Mouse (Mus musculus) intestine, embryonic 14.5 days (tissue): ENCODE measurements at regions not wholly inside any gene's neighbourhood (a gene's known extent, or its start where the extent isn't known, plus 50 kb on each side); places are given as distances from the start of the nearest gene placed in this dataset.

Experiments
- ATAC-seq: fragments of 200-750 bp; cut with Nextera tagmentation; replicated peaks from 2 replicates; pipeline ENCODE4 v1.8.0; 2017; ENCODE audit warnings: low read depth, moderate number of reproducible peaks, moderate TSS enrichment, moderate library complexity; ENCODE audit not compliant: low FRiP score, low TSS enrichment
- DNase-seq: peaks from one replicate; pipeline ENCODE4 v3.0.0-alpha.2; 2018; ENCODE audit warnings: low spot score
- H3K27ac ChIP-seq: fragments of 300-500 bp; sonication (generic); 2 replicates; pipeline ENCODE4 v1.5.1; 2014; ENCODE audit warnings: low read depth, mild to moderate bottlenecking, control low read depth
- H3K27me3 ChIP-seq: fragments of 300-500 bp; sonication (generic); replicated peaks from 2 replicates; pipeline ENCODE4 v1.6.1; 2014; ENCODE audit warnings: low read length, control low read depth; ENCODE audit not compliant: control insufficient read depth, insufficient read depth
- H3K36me3 ChIP-seq: fragments of 300-500 bp; sonication (generic); 2 replicates; pipeline ENCODE4 v1.6.1; 2014; ENCODE audit warnings: low read length, control low read depth; ENCODE audit not compliant: control insufficient read depth, insufficient read depth
- H3K4me1 ChIP-seq: fragments of 300-500 bp; sonication (generic); replicated peaks from 2 replicates; pipeline ENCODE4 v1.6.1; 2014; ENCODE audit warnings: low read length, control low read depth, mixed read lengths; ENCODE audit not compliant: control insufficient read depth, insufficient read depth
- H3K4me2 ChIP-seq: fragments of 300-500 bp; sonication (generic); 2 replicates; pipeline ENCODE4 v1.6.1; 2014; ENCODE audit warnings: low read length
- H3K4me3 ChIP-seq: fragments of 300-500 bp; sonication (generic); 2 replicates; pipeline ENCODE4 v1.5.1; 2014; ENCODE audit warnings: low read depth, low read length, control low read depth, mixed read lengths
- H3K9ac ChIP-seq: fragments of 300-500 bp; sonication (generic); 2 replicates; pipeline ENCODE4 v1.6.1; 2014; ENCODE audit warnings: mild to moderate bottlenecking, low read length
- H3K9me3 ChIP-seq: fragments of 300-500 bp; sonication (generic); 2 replicates; pipeline ENCODE4 v1.6.1; 2016; ENCODE audit warnings: low read length, control low read depth; ENCODE audit not compliant: control insufficient read depth
- WGBS: fragments of 180-500 bp; shearing (Covaris S2); extraction: QIAGEN DNeasy Blood & Tissue Kit; methylation state at CpG from one replicate; pipeline ENCODE4 v1.1.7; 2014; 5-methylcytosine and 5-hydroxymethylcytosine counted together

DNA sequence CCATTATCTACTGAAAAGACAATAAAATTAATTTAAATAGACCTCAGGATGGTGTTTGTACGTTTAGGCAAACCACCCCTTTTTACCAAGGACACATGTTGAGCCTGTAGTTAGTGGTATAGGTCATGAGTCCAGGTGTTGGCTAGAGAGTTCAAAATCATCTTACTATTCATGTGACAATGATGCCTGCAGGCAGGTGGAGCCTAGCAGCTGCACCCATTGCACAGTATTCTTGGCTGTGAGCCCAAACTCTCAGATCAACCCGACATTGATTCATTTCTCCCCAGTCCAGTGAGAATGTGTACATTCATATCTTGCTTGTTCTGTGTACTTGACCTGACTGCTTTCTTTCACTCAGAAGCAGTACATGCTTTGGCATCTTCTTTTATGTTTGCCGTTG, 1677.4 kb upstream of the Gm7489 start:
- Histone ChIP-seq H3K27ac (no peak overlapping the region), H3K9ac (no peak overlapping the region), H3K4me3 (no peak overlapping the region), H3K4me1 (no peaks in the 10 kb centered on the region), H3K27me3 (no peaks in the 10 kb centered on the region), H3K4me2 (no peak overlapping the region), H3K36me3 (no peaks in the 10 kb centered on the region), H3K9me3 (no peaks in the 10 kb centered on the region)
- DNase-seq (no peak), ATAC-seq (no peak)
- 70% methylated on average over 3 of the region's 3 CpGs for WGBS

DNA sequence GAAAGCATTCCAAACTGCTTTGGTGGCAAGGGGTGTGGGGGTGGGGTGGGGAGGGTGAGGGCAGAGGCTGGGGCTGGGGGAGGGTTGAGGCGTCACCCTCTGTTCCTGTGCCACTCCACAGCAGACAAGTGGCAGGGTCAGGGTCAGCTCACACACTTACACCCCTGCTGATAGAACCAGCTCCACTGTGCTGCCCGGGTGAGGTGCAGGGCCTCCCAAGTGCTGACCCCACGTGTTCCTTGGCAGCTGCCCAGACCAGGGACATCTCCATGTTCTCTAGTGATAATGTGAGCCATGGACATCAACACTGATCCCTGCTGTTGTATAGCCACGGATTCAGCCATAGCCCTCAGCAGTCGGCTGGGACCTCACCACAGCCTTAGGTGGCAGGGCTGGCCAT, 1652.3 kb upstream of the Gm7489 start:
- WGBS, result 94% methylated on average over 5 of the region's 5 CpGs
- H3K36me3 ChIP-seq, result no peaks in the 10 kb centered on the region
- ATAC-seq (no peak), DNase-seq (no peak)
- peaks cover 4% of the 10 kb centered on the region for H3K4me1 ChIP-seq
- H3K27ac ChIP-seq, result no peak overlapping the region
- no peak overlapping the region for H3K4me3 ChIP-seq
- no peak overlapping the region for H3K4me2 ChIP-seq
- H3K9ac ChIP-seq, result no peak overlapping the region
- no peaks in the 10 kb centered on the region for H3K9me3 ChIP-seq
- H3K27me3 ChIP-seq, result no peaks in the 10 kb centered on the region

DNA sequence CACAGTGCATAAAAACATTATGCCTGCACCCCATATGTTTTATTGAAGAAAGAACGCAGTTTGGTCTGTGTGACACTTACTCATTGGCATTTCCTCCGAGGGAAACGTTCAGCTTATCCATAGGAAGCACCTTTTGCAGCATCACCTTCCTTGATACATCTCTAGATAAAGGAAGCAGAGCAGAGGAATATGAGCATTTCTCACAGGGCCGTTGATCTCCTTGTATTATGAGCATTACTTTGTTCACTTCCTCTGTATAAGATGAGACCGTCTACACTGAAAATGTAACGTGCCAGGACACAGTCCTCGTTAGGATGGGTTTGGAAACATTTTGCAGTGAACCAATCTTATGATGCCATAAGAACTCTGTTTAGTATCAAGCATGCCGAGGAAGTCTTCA, 1648.5 kb upstream of the Gm7489 start:
- no peak overlapping the region for H3K4me3 ChIP-seq
- no peak overlapping the region for H3K27ac ChIP-seq
- peak overlapping the region; percentile 2; the same call in 1 of the 2 replicates for H3K4me2 ChIP-seq
- H3K9ac ChIP-seq, result no peak overlapping the region
- no peaks in the 10 kb centered on the region for H3K9me3 ChIP-seq
- no peak for ATAC-seq
- H3K27me3 ChIP-seq, result no peaks in the 10 kb centered on the region
- H3K4me1 ChIP-seq, result peaks cover 4% of the 10 kb centered on the region
- 26% methylated on average over 8 of the region's 8 CpGs for WGBS
- DNase-seq, result no peak
- no peaks in the 10 kb centered on the region for H3K36me3 ChIP-seq

DNA sequence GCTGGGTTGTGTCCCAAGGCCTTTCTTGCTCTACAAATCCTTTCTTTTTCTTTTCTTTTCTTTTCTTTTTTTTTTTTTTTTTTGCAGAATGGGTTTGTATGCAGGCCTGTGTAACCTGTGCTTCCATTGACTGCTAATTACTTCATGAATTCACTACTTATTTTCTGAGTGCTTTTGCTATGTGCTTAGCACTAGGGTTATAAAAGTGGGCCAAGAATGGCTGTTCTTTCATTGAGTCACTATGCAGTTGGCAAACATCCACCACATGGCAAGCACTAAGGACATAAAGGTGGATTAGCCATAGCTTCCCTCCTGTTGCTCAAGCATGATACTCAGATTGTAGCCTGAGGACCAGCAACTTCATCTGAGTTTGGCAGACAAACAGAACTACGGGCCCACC, 1641.8 kb upstream of the Gm7489 start:
- H3K4me1 ChIP-seq, result no peaks in the 10 kb centered on the region
- H3K27ac ChIP-seq, result no peak overlapping the region
- WGBS, result 94% methylated on average over 1 of the region's 1 CpGs
- no peaks in the 10 kb centered on the region for H3K36me3 ChIP-seq
- H3K27me3 ChIP-seq, result no peaks in the 10 kb centered on the region
- no peak for DNase-seq
- H3K9ac ChIP-seq, result no peak overlapping the region
- H3K9me3 ChIP-seq, result no peaks in the 10 kb centered on the region
- H3K4me3 ChIP-seq, result no peak overlapping the region
- no peak overlapping the region for H3K4me2 ChIP-seq
- ATAC-seq, result no peak
